Mouse (Mus musculus) ovary, adult 18-20 months (tissue): ENCODE measurements around the gene Sgf29.

Source experiments
- DNase-seq: peaks from one replicate; pipeline ENCODE4 v3.0.0; 2022; ENCODE audit warnings: low spot score, mixed read lengths

Gene Sgf29

GRCm38 (mm10) chr7:126707442-126708174 is 58.5 kb downstream of the Sgf29 start, which contains the start of gene Coro1a:
Gene Coro1a, minus strand, starts transcription at chr7:126707787.
- DNase-seq = no peak

DNA sequence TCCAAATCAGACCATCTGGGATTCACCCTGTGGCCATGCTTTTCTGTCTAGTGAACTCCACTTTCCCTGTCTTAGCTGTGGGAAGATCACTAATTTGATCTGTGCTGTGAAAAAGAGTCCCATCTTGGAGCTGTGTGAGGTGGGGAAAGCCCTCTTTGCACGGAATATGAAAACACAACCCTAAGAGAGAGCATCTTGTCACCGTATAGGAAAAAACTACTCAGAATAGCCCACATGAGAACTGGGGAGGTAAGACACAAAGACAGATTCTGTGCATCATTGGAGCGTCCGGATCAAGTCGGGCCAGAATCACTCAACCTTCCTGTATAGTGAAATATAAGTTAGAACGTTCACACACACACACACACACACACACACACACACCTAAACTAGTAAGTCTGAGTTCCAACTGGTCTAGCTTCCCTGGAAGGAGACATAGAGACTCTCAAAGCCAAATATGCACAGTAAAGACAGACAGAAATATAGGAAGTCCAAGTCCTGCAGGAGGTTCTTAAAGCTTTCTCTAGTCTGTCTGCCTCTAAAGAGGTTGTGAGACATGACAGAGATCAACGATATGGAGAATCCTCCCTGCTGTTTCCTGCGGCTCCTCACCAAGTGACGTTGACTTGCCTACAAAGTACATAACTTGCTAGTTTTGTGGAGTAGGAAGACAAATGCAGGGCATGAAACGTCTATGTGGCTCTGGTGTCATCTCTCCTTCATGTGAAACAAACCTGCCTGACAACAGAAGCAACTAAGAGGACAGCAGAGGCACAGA is 59.3 kb downstream of the Sgf29 start:
- DNase-seq = no peak

DNA sequence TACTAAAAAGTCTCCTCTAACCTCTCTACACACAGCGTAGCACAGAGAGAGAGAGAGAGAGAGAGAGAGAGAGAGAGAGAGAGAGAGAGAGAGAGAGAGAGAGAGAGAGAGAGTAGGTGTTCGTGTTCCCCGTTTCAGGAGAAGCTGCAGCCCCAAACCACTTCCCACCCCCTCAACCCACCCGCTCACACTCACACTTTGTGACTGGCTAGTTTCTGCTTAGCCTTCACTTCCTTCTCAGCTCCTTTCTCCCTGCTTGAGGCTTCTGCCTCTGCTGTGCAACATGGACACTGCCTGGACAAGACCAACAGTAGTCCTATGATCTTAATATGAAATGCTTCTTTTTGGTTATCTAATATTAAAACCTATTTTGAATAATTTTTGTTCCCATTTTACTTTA is 61.2 kb downstream of the Sgf29 start:
- no peak for DNase-seq

- DNase-seq = no peak
Measured at GRCm38 (mm10) chr7:126711910-126712309, 62.8 kb downstream of the Sgf29 start.

DNA sequence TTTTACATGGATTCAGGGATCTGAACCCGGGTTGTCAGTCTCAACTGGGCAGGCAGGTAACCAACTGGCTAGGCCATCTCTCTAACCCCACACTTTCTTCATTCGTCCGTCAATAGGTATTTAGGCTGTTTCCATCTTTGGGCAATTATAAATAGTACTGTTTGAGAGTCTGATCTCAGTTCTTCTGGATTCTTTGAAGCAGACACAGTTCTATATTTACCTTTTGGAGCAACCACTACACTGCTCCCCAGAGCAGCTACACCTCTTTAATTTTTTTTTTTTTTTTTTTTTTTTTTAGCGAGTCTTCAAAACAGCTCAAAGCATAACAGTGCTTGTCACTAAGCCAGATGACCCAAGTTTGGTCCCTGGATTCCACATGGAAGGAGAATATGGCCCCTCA is 66.6 kb downstream of the Sgf29 start:
- no peak for DNase-seq

DNA sequence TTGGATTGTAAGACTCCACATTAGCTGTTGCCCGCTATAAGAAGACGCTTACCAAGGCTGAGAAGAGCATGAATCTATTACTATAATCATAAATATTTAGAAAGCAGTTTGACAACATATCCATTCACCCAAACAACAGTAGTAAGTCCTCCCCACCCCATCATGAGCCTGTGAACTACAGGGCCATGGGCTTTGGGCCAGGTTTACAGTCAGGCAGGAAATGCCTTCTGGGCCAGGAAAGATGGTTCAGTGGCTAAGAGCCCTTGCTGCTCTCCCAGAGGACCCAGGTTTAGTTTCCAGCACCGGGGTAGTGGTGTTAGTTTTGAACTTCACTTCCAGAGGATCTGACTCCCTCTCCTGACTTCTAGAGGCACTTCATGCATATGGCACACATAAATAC is 68.5 kb downstream of the Sgf29 start:
- DNase-seq = no peak

GRCm38 (mm10) chr7:126718787-126719337 is 69.8 kb downstream of the Sgf29 start:
- no peak for DNase-seq

GRCm38 (mm10) chr7:126721635-126722034 is 72.5 kb downstream of the Sgf29 start:
- DNase-seq = no peak
